Mouse (Mus musculus) intestine, embryonic 16.5 days (tissue): Measurements from ENCODE around the gene Pde1a. TPM values are rescaled to one million over a fixed set of nuclear protein-coding genes. Genes with fewer than 3 reads are reported as not detected.
A peak's percentile ranks its signal among the peaks of the same experiment; 100 is the strongest.

Experiments
- ATAC-seq: fragments of 200-750 bp; cut with Nextera tagmentation; 2 replicates; pipeline ENCODE4 v1.8.0; 2017; ENCODE audit warnings: moderate TSS enrichment, moderate library complexity
- H3K27ac ChIP-seq: fragments of 300-500 bp; sonication (generic); 2 replicates; pipeline ENCODE4 v1.5.1; 2014; ENCODE audit warnings: mild to moderate bottlenecking, low read length
- H3K27me3 ChIP-seq: fragments of 300-500 bp; sonication (generic); replicated peaks from 2 replicates; pipeline ENCODE4 v1.6.1; 2014; ENCODE audit warnings: low read length, control low read depth, mixed read lengths; ENCODE audit not compliant: control insufficient read depth, insufficient read depth
- H3K36me3 ChIP-seq: fragments of 300-500 bp; sonication (generic); 2 replicates; pipeline ENCODE4 v1.6.1; 2014; ENCODE audit warnings: low read length, control low read depth; ENCODE audit not compliant: control insufficient read depth, insufficient read depth
- H3K4me1 ChIP-seq: fragments of 300-500 bp; sonication (generic); 2 replicates; pipeline ENCODE4 v1.6.1; 2014; ENCODE audit warnings: low read length, control low read depth, mixed read lengths; ENCODE audit not compliant: control insufficient read depth, insufficient read depth
- H3K4me2 ChIP-seq: fragments of 300-500 bp; sonication (generic); 2 replicates; pipeline ENCODE4 v1.6.1; 2014; ENCODE audit warnings: low read depth, low read length, control low read depth
- H3K4me3 ChIP-seq: fragments of 300-500 bp; sonication (generic); 2 replicates; pipeline ENCODE4 v1.5.1; 2014; ENCODE audit warnings: mild to moderate bottlenecking, low read length
- H3K9ac ChIP-seq: fragments of 300-500 bp; sonication (generic); 2 replicates; pipeline ENCODE4 v1.6.1; 2014; ENCODE audit warnings: low read depth, low read length
- H3K9me3 ChIP-seq: fragments of 300-500 bp; sonication (generic); 2 replicates; pipeline ENCODE4 v1.6.1; 2016; ENCODE audit warnings: low read length, control low read depth; ENCODE audit not compliant: control insufficient read depth
- WGBS: fragments of 180-500 bp; shearing (Covaris S2); extraction: QIAGEN DNeasy Blood & Tissue Kit; methylation state at CpG from one replicate; pipeline ENCODE4 v1.1.7; 2014; 5-methylcytosine and 5-hydroxymethylcytosine counted together
- polyA plus RNA-seq: library from polyadenylated mRNA; unstranded; fragments of >200 nt; fragmentation: Nextera tagmentation; extraction: Ambion mirVana; gene quantifications from 2 replicates; pipeline ENCODE4 v1.2.1, GENCODE M21; 2015

Gene Pde1a
- polyA plus RNA-seq, 1 experiment from 2014 or later = 27.4 TPM

- Histone ChIP-seq H3K4me3 (no peak overlapping the region), H3K4me1 (no peaks in the 10 kb centered on the region), H3K9ac (no peak overlapping the region), H3K4me2 (no peak overlapping the region), H3K36me3 (no peaks in the 10 kb centered on the region), H3K27ac (no peak overlapping the region), H3K27me3 (no peaks in the 10 kb centered on the region), H3K9me3 (no peaks in the 10 kb centered on the region)
- 67% methylated on average over 8 of the region's 8 CpGs for WGBS
- no peak for ATAC-seq
Observed at GRCm38 (mm10) chr2:79945898-79946675, 183.2 kb downstream of the Pde1a start.

- WGBS = 42% methylated on average over 5 of the region's 5 CpGs
- H3K4me1 ChIP-seq = no peaks in the 10 kb centered on the region
- H3K36me3 ChIP-seq = no peaks in the 10 kb centered on the region
- no peak overlapping the region for H3K9ac ChIP-seq
- H3K9me3 ChIP-seq = no peaks in the 10 kb centered on the region
- no peak for ATAC-seq
- H3K27ac ChIP-seq = no peak overlapping the region
- no peak overlapping the region for H3K4me2 ChIP-seq
- H3K27me3 ChIP-seq = no peaks in the 10 kb centered on the region
- H3K4me3 ChIP-seq = no peak overlapping the region
Observed at GRCm38 (mm10) chr2:79934660-79935059, 194.6 kb downstream of the Pde1a start.

- Histone ChIP-seq H3K27ac (no peak overlapping the region), H3K4me1 (no peaks in the 10 kb centered on the region), H3K9ac (no peak overlapping the region), H3K9me3 (no peaks in the 10 kb centered on the region), H3K36me3 (no peaks in the 10 kb centered on the region), H3K4me2 (no peak overlapping the region), H3K27me3 (no peaks in the 10 kb centered on the region), H3K4me3 (no peak overlapping the region)
- ATAC-seq = no peak
Observed at GRCm38 (mm10) chr2:79922356-79922755, 206.9 kb downstream of the Pde1a start.

GRCm38 (mm10) chr2:79921375-79921774 lies 207.9 kb downstream of the Pde1a start:
- no peaks in the 10 kb centered on the region for H3K9me3 ChIP-seq
- H3K36me3 ChIP-seq = no peaks in the 10 kb centered on the region
- H3K4me2 ChIP-seq = no peak overlapping the region
- 92% methylated on average over 4 of the region's 4 CpGs for WGBS
- no peak overlapping the region for H3K4me3 ChIP-seq
- no peaks in the 10 kb centered on the region for H3K4me1 ChIP-seq
- H3K27ac ChIP-seq = no peak overlapping the region
- ATAC-seq = no peak
- H3K27me3 ChIP-seq = no peaks in the 10 kb centered on the region
- H3K9ac ChIP-seq = no peak overlapping the region

- Histone ChIP-seq H3K9ac (no peak overlapping the region), H3K36me3 (no peaks in the 10 kb centered on the region), H3K4me3 (no peak overlapping the region), H3K4me1 (no peaks in the 10 kb centered on the region), H3K4me2 (no peak overlapping the region), H3K9me3 (no peaks in the 10 kb centered on the region), H3K27me3 (no peaks in the 10 kb centered on the region), H3K27ac (peak overlapping the region; percentile 24; the same call in 1 of the 2 replicates)
- WGBS = 42% methylated on average over 4 of the region's 4 CpGs
- peak; percentile 53; the same call in 1 of the 2 replicates for ATAC-seq
Observed at GRCm38 (mm10) chr2:79920438-79920837, 208.8 kb downstream of the Pde1a start.

- Histone ChIP-seq H3K4me1 (no peaks in the 10 kb centered on the region), H3K9ac (no peak overlapping the region), H3K27me3 (no peaks in the 10 kb centered on the region), H3K27ac (no peak overlapping the region), H3K36me3 (no peaks in the 10 kb centered on the region), H3K4me3 (no peak overlapping the region), H3K9me3 (no peaks in the 10 kb centered on the region), H3K4me2 (no peak overlapping the region)
- ATAC-seq = no peak
- WGBS = 86% methylated on average over 2 of the region's 2 CpGs
Observed at GRCm38 (mm10) chr2:79901841-79902510, 227.3 kb downstream of the Pde1a start.

- 65% methylated on average over 3 of the region's 3 CpGs for WGBS
Observed at GRCm38 (mm10) chr2:79898522-79898921, 230.7 kb downstream of the Pde1a start.

GRCm38 (mm10) chr2:79892829-79893228 lies 236.4 kb downstream of the Pde1a start:
- no peaks in the 10 kb centered on the region for H3K36me3 ChIP-seq
- no peak overlapping the region for H3K4me3 ChIP-seq
- H3K4me2 ChIP-seq = no peak overlapping the region
- no peak overlapping the region for H3K9ac ChIP-seq
- no peak overlapping the region for H3K27ac ChIP-seq
- no peaks in the 10 kb centered on the region for H3K4me1 ChIP-seq
- 79% methylated on average over 1 of the region's 1 CpGs for WGBS
- ATAC-seq = no peak
- no peaks in the 10 kb centered on the region for H3K27me3 ChIP-seq
- H3K9me3 ChIP-seq = no peaks in the 10 kb centered on the region

More at GRCm38 (mm10) chr2:79898522-79898921, 230.7 kb downstream of the Pde1a start:
- H3K27ac ChIP-seq = no peak overlapping the region
- no peaks in the 10 kb centered on the region for H3K4me1 ChIP-seq
- H3K4me2 ChIP-seq = no peak overlapping the region
- no peak overlapping the region for H3K4me3 ChIP-seq
- no peaks in the 10 kb centered on the region for H3K27me3 ChIP-seq
- no peak for ATAC-seq
- H3K9ac ChIP-seq = no peak overlapping the region
- no peaks in the 10 kb centered on the region for H3K36me3 ChIP-seq
- H3K9me3 ChIP-seq = no peaks in the 10 kb centered on the region

- WGBS = 78% methylated on average over 5 of the region's 5 CpGs
- no peaks in the 10 kb centered on the region for H3K9me3 ChIP-seq
- ATAC-seq = no peak
- H3K9ac ChIP-seq = no peak overlapping the region
- no peak overlapping the region for H3K27ac ChIP-seq
- H3K36me3 ChIP-seq = no peaks in the 10 kb centered on the region
- H3K27me3 ChIP-seq = no peaks in the 10 kb centered on the region
- no peaks in the 10 kb centered on the region for H3K4me1 ChIP-seq
- no peak overlapping the region for H3K4me3 ChIP-seq
- no peak overlapping the region for H3K4me2 ChIP-seq
Observed at GRCm38 (mm10) chr2:79891760-79892570, 237.3 kb downstream of the Pde1a start.
